ENCODE assay signal across 13 mouse cellular contexts in the genomic region with DNA sequence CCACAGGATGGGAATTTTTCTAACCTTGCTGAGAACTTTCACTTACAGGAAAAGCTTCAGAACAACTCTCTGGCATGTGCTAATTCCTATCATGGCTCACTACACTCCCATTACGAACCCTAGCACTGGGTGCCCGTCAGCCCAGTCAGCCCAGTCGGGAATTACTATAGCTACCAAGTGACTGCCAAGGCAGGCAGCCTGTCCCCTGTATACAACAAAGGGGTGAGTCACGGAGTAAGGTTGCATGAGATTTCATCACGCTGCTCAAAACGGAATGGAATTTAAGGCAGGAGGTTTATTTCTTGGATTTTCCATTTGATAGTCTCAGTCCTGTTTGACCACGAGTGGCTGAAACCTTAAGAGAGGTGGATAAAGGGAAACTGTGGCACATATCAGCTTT. TPM values are rescaled to one million over a fixed set of nuclear protein-coding genes. Genes with fewer than 3 reads are reported as not detected.
DNase-seq lines count a peak whose midpoint lies in the region; ATAC-seq lines count a peak whose summit lies in the region.
"Had no signal": no experiment of that assay in that cellular context is flagged by ENCODE, and none has a peak within 500 bp of the region (broad histone marks: within the 10 kb centered on the region; RNA-seq: fewer than 3 reads in every experiment).

No protein-coding gene starts in this region.

- no peak overlapping the region for H3K9ac ChIP-seq in stomach, embryonic 16.5 days (ENCODE audit: low read length)

- 67% methylated on average over 7 of the region's 7 CpGs for WGBS in stomach, embryonic 16.5 days

- H3K27me3 ChIP-seq in stomach, embryonic 16.5 days (ENCODE audit: control insufficient read depth, insufficient read depth, low read length) = 0 out of 2 replicates have a peak, but pooled peaks cover 6% of the 10 kb centered on the region

- ATAC-seq in stomach, embryonic 16.5 days (ENCODE audit: insufficient read depth, low FRiP score) = peak; percentile 38; the same call in 1 of the 2 replicates
- ATAC-seq: intestine, postnatal 0 days had no signal

- 0 out of 2 replicates have a peak overlapping the region, but pooled peaks have one; percentile 5 for H3K27ac ChIP-seq in stomach, embryonic 16.5 days (ENCODE audit: low read length)

- H3K9me3 ChIP-seq in stomach, embryonic 16.5 days (replicated peaks; ENCODE audit: control insufficient read depth, low read length) = no peaks in the 10 kb centered on the region

- H3K36me3 ChIP-seq in stomach, embryonic 16.5 days (ENCODE audit: control insufficient read depth, insufficient read depth, low read length) = no peaks in the 10 kb centered on the region

- no peak overlapping the region for H3K4me2 ChIP-seq in stomach, embryonic 16.5 days (ENCODE audit: low read depth, low read length)
- H3K4me2 ChIP-seq: liver, embryonic 11.5 days had no signal

- H3K4me3 ChIP-seq in stomach, embryonic 16.5 days (replicated peaks; ENCODE audit: low read length) = no peak overlapping the region
- H3K4me3 ChIP-seq: erythroblast, embryonic 14.5 days had no signal

- peaks cover 13% of the 10 kb centered on the region; the same call in 1 of the 2 replicates for H3K4me1 ChIP-seq in stomach, embryonic 16.5 days (ENCODE audit: control insufficient read depth, insufficient read depth, low read length)

- DNase-seq in adrenal gland, adult (ENCODE audit: inconsistent age in 2 of 2, low spot score in 1 of 2) = peak; percentile 76 to 87
- no peak for DNase-seq in adrenal gland, postnatal 4 days (ENCODE audit: low spot score in 2 of 2)
- peak; percentile 21 for DNase-seq in kidney, postnatal 14 days
- DNase-seq in kidney, postnatal 36 days = no peak
- DNase-seq in adipocyte (ENCODE audit: low spot score) = peak; percentile 80
- no peak for DNase-seq in spleen, adult 12 weeks (ENCODE audit: low spot score)
- DNase-seq in left cerebral cortex, adult 9 months (ENCODE audit: low spot score in 2 of 2) = no peak
- DNase-seq: cerebellum, adult 18-20 months; gastrocnemius, postnatal 36 days had no signal

RNA-seq across cellular contexts. Expression of a gene that starts 16.5 kb away (rescaled TPM):
- total RNA-seq in adrenal gland, postnatal 4 days (2021) = 10 to 100 TPM; 79.0 to 81.1 TPM
- polyA plus RNA-seq in stomach, embryonic 16.5 days (2015; fragmentation: Nextera tagmentation; extraction: Ambion mirVana) = 56.5 and 60.1 TPM in 2 replicates

Comparison
In these comparisons a context has a peak if more than half of its experiments do, and no peak if none do; other contexts are left out.
1. DNase-seq: peak in adrenal gland, adult (2 of 2), kidney, postnatal 14 days (single experiment) and adipocyte (single experiment); none in adrenal gland, postnatal 4 days (0 of 2), kidney, postnatal 36 days (0 of 2), spleen, adult 12 weeks (single experiment) and left cerebral cortex, adult 9 months (0 of 2).